Mouse (Mus musculus): ENCODE data around the gene Fscn2. TPM values are rescaled to one million over a fixed set of nuclear protein-coding genes. Genes with fewer than 3 reads are reported as not detected.
"Not testable (repeated sequence)": the region's sequence is repeated elsewhere in the genome, so short reads cannot be mapped to it uniquely, and the experiment has no call there.

Fscn2 gene
- total RNA-seq, 2 experiments from 2014 or later = 0.16 to 0.39 TPM

DNA sequence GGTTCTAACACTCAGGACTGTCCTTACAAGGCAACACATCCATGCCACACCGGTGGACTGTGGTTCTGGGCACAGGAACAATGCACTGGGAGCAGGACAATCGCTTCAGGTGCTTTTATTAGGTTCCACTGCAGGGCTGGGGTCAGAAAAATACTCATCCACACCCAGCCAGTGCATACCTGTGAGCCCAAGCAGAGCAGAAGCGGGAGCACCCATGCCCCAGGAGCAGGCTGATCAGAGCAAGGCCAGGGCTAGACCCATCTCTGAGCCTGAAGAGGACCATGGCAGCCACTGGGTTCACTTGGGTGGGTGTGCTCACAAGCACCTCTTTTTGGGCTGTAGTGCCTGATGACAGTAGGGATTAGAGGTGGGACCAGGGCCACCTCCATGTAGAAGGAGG, 18.9 kb downstream of the Fscn2 start:
- intact Hi-C loops (cut with DNase I; ENCODE audit: low total_unique reads) = no loop called here
- no peak for DNase-seq

DNA sequence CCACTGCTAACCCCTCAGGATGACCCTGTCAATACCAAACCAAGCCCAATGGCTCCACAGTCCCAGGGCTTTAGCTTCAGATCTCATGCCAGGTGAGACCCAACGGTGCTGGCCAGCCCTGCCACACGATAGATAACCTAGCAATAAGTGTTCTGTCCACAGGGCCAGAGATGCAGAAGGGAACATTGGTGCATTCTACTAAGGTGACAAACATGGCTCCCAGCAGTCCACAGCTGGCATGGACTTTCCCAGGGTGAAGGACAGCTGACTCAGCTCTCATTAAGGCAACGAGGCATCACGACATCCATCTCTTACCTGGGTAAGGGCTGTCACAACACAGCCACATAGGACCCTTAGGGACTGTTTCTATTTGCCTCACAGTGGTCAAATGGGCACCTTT, 19.8 kb downstream of the Fscn2 start:
- intact Hi-C loops (cut with DNase I; ENCODE audit: low total_unique reads) = no loop called here
- no peak for DNase-seq

DNA sequence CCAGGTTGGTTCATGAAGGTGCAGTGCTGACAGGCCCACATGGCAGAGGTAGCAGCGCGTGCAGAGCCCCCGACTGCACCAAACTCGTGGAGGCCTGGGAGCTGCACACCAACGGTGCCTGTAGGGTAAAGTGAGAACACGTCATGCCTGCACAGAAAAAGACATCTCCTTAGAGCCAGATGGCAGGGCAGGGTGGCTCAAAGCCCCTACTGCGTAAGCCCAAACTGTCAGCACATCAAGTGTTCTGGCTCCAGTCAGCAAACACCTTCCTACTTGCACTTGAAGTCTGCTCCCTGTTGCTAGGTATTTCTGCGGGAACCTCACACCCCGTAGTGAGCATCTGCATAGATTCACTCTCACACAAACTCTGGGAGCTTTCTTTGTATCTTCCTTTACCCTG, 21.2 kb downstream of the Fscn2 start:
- intact Hi-C loops (cut with DNase I; ENCODE audit: low total_unique reads) = no loop called here
- DNase-seq = no peak

DNA sequence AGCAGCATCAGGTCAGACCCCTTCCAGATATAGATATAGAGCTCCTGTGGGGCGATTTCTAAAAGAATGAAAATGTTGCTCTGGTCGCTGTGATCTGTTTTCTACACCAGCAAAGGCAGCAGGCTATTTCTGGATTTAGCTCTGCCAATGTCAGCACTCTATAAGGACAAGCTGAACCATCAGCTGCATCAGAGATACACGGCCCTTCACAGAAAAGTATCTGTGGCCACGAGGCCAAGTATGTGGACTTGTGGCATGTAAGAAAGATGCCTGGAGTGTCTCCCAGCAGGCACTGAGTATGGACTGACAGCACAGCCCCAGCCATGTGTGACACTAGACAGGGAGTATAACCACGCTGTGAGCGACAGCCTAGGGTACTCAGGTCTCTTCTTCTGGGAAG, 25.3 kb downstream of the Fscn2 start:
- intact Hi-C loops (cut with DNase I; ENCODE audit: low total_unique reads) = no loop called here
- no peak for DNase-seq

DNA sequence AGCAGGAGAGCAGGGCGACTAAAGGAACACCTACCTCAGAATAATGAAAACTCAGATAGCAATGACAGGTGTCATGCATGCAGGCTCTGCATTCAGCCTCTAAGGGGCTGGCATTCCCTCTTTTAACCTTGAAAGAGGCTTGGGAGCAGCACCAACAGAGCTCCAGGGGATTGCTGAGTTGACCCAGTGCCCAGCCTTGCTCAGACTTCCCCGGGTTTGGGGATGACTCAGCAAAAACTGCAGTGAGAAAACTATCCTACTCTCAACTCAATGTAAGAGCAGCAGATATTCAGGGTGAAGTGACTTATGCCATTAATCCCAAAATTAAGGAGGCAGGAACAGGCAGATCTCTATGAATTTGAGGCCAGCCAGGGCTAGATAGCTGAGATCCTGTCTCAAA, 25.8 kb downstream of the Fscn2 start:
- no peak for DNase-seq
- intact Hi-C loops (cut with DNase I; ENCODE audit: low total_unique reads) = no loop called here

DNA sequence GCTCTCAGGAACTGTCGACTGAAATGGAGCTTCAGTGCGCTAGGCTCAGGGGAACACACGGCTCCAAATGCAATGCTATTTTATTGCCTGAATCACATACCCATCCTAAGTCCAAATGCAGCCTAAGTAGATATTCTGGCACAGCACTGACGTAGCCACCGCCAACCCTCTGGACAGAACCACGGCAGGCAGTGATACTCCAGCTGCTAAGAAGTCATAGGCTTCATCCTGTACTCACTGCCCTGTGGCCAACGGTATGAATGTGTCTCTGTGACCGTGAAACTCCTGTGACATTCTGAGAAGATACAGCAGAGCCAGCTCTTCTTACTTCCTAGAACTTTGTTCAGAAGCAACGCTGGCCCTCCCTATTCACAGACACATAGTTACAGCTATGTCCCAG, 27.2 kb downstream of the Fscn2 start:
- DNase-seq = no peak
- intact Hi-C loops (cut with DNase I; ENCODE audit: low total_unique reads) = no loop called here

DNA sequence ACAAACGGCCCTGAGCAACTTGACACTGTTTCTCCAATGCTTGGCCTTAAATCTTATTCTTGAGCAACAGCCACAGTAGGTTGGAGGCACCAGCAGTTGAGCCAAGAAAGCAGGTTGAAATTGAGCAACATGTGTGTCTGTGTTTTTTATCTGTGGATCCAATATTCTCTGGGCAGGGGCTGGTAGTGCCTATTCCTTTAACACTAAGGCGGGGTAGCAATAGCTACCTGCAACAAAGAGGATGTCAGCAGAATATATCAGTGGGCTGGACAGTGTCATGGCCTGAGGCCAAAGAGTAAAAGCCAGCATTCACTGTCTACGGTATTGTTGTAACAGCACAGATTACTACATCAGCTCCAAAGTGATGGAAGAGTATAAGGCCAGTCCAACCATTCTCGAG, 34.3 kb downstream of the Fscn2 start:
- intact Hi-C loops (cut with DNase I; ENCODE audit: low total_unique reads) = no loop called here
- no peak for DNase-seq

DNA sequence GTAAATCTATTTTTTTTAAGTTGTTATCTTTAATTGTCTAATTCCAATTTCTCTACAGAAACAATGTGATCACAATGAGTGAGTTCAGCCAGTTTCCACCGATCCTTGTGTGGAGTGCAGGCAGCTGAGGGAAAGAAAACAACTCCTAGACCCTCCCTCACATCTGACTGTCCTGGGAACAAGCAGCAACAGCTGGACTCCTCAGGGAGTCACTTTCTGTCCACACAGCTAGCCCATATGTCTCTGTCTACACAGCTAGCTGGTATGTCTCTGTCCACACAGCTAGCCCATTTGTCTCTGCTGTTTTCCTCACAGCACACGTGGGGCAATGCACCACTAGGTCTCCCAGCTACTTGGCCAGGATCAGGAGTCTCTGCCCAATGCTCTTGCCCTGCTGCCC, 36.3 kb downstream of the Fscn2 start:
- intact Hi-C loops (cut with DNase I; ENCODE audit: low total_unique reads) = no loop called here

DNA sequence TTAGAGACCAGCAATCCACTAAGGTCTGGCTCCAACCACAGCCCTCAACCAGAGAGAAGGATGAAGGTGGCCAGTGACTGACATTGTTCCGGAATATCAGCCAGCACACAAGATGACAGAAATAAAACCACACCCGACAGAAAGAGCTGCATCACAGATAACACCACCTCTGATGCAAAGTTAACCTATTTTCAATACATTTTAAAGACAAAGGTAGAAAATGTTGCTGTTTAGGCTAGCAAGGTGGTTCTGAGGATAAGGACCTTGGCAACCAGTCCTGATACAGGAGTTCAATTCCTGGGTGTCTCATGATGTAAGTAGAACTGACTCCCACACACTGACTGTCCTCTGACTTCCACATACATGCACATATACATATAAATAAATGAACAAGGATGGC, 38.0 kb downstream of the Fscn2 start:
- intact Hi-C loops (cut with DNase I; ENCODE audit: low total_unique reads) = no loop called here
- DNase-seq = no peak

More for the DNA sequence above, 36.3 kb downstream of the Fscn2 start:
- DNase-seq = no peak

DNA sequence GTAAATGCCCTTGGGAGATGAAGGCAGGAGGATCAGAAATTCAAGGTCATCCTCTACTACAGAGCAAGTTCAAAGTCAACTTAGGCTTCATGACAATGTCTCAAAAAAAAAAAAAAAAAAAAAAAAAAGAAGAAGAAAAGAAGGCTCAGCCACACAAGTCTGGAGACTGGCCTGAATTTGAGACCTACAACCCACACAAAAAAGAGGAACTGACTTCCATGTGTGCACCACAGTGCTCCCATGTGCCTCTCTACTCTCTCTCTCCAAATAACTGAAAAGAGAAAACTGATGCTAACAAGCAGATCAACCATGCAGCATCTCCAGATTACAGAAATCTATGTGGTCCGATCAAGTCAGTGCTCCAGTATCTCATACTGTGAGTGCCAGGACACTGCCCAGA, 43.5 kb downstream of the Fscn2 start:
- intact Hi-C loops (cut with DNase I; ENCODE audit: low total_unique reads) = no loop called here
- no peak for DNase-seq

DNA sequence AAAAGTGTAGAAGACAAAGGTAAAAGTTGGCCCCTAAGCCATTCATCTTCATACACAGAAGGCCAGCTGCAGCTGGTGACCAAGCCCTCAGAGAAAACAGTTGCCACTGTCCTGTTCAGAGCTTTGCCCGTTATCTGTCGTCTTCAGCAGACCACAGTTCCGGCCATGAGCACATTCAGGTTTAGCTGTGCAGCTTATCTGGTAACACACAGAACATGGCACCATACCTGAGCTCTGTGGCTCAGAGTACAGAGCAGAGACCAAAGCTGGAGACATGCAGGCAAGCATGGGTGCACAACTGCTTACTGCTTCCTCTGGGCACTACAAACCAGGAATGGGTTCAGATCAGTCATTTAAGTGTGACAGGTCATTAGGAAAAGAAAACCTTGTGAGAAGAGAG, 44.5 kb downstream of the Fscn2 start:
- DNase-seq = no peak
- intact Hi-C loops (cut with DNase I; ENCODE audit: low total_unique reads) = no loop called here

DNA sequence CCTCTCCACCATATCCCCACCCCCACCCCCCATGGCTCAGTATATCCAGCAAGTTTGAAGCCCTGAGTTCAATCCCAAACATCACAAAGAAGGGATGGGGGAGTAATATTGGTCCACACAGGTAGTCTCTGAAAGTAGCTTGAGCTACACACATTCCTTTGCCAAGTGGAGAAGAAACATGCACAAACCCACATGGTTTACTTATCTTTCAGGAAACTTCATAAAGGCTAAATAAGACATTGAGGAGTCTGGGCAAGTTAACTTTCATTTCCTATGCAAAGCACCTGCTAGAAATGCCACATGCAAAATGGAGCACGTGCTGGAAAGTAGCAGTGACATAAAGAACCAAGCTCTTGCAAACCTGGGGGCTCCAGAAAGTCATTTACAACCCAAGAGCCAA, 45.1 kb downstream of the Fscn2 start:
- DNase-seq = no peak
- intact Hi-C loops (cut with DNase I; ENCODE audit: low total_unique reads) = no loop called here

DNA sequence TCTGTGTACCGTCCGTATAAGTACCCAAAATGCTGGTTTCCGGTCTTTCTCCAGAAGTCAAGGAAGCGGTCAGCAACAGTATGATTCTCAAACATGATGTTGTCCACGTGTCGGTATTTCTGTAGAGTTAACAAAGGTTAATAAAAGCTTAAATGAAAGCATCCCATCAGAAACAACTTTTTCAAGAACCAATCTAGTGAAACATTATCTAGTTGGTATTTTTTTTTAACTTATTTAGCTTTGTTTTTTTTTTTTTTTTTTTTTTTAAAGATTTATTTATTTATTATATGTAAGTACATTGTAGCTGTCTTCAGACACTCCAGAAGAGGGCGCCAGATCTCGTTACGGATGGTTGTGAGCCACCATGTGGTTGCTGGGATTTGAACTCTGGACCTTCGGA, 52.3 kb downstream of the Fscn2 start:
- intact Hi-C loops (cut with DNase I; ENCODE audit: low total_unique reads); DNase-seq: not testable (repeated sequence)

Small RNA genes lying within 50 kb of the gene (microRNA-seq; reads per million reads assigned to microRNA genes)
- gene Gm23419 = 0 reads per million in 2 experiments
- 0.96 to 1.0 reads per million in 2 experiments for gene Mir6935

Other genes starting within 250 kb of the Fscn2 start
- 10 to 100 TPM; 56.1 to 60.8 TPM for gene Slc38a10, start 210.2 kb upstream of the Fscn2 start, total RNA-seq (2021)
- gene Bahcc1, start 128.6 kb upstream of the Fscn2 start, total RNA-seq (2021) = 1 to 10 TPM; 3.4 to 8.1 TPM
- 100 to 1,000 TPM; 308 to 391 TPM for gene Actg1, start 13.0 kb upstream of the Fscn2 start, total RNA-seq (2021)
- 10 to 100 TPM; 11.2 to 16.0 TPM for gene Faap100, start 17.2 kb downstream of the Fscn2 start, total RNA-seq (2021)
- 10 to 100 TPM; 55.1 to 61.7 TPM for gene Nploc4, start 76.2 kb downstream of the Fscn2 start, total RNA-seq (2021)
- not detected for gene Tspan10, start 81.1 kb downstream of the Fscn2 start, total RNA-seq (2021)
- gene Pde6g, start 92.0 kb downstream of the Fscn2 start, total RNA-seq (2021) = under 1 TPM; 0.16 to 0.35 TPM
- 10 to 100 TPM; 26.5 to 29.0 TPM for gene Oxld1, start 96.5 kb downstream of the Fscn2 start, total RNA-seq (2021)
- 1 to 10 TPM; 4.3 to 5.3 TPM for gene Ccdc137, start 96.6 kb downstream of the Fscn2 start, total RNA-seq (2021)
- 10 to 100 TPM; 11.4 to 11.8 TPM for gene Arl16, start 106.1 kb downstream of the Fscn2 start, total RNA-seq (2021)
- gene Mrpl12, start 123.1 kb downstream of the Fscn2 start, total RNA-seq (2021) = 100 to 1,000 TPM; 133 to 143 TPM
- 1 to 10 TPM; 5.1 to 7.0 TPM for gene Slc25a10, start 130.3 kb downstream of the Fscn2 start, total RNA-seq (2021)
- under 1 TPM in 1 of 2 experiments, not detected in 1; 0.38 TPM for gene Gcgr, start 169.2 kb downstream of the Fscn2 start, total RNA-seq (2021)
- gene Mcrip1, start 188.2 kb downstream of the Fscn2 start, total RNA-seq (2021) = 10 to 100 TPM; 31.1 to 33.3 TPM
- gene Ppp1r27, start 189.6 kb downstream of the Fscn2 start, total RNA-seq (2021) = 100 to 1,000 TPM; 159 to 234 TPM
- 100 to 1,000 TPM; 264 to 301 TPM for gene P4hb, start 211.7 kb downstream of the Fscn2 start, total RNA-seq (2021)
- gene Arhgdia, start 220.1 kb downstream of the Fscn2 start, total RNA-seq (2021) = 100 to 1,000 TPM; 118 to 144 TPM
- 10 to 100 TPM; 44.6 to 60.9 TPM for gene Alyref, start 236.8 kb downstream of the Fscn2 start, total RNA-seq (2021)
- gene Anapc11, start 236.9 kb downstream of the Fscn2 start, total RNA-seq (2021) = 10 to 100 TPM; 54.0 to 55.6 TPM
- not detected for gene Npb, start 246.9 kb downstream of the Fscn2 start, total RNA-seq (2021)